Mouse (Mus musculus) lung, postnatal 0 days (tissue): ENCODE results near the gene Bex3.

Source experiments
- CTCF ChIP-seq: IDR thresholded peaks from 2 replicates; pipeline ENCODE4 v1.5.1; 2016; ENCODE audit warnings: antibody characterized with exemption, mild to moderate bottlenecking
- EP300 ChIP-seq: IDR thresholded peaks from 2 replicates; pipeline ENCODE4 v1.6.1; 2016; ENCODE audit warnings: antibody characterized with exemption, mild to moderate bottlenecking, control low read depth

- TF ChIP-seq CTCF (no peak), EP300 (no peak)
Observed at GRCm38 (mm10) chrX:136319953-136320352, 49.9 kb downstream of the Bex3 start.
